Mouse (Mus musculus): ENCODE measurements around the gene Srd5a1.

Gene Srd5a1

GRCm38 (mm10) chr13:69542571-69543352, 68.5 kb downstream of the Srd5a1 start:
- DNase-seq (ENCODE audit: low spot score in 2 of 2): no peak

DNA sequence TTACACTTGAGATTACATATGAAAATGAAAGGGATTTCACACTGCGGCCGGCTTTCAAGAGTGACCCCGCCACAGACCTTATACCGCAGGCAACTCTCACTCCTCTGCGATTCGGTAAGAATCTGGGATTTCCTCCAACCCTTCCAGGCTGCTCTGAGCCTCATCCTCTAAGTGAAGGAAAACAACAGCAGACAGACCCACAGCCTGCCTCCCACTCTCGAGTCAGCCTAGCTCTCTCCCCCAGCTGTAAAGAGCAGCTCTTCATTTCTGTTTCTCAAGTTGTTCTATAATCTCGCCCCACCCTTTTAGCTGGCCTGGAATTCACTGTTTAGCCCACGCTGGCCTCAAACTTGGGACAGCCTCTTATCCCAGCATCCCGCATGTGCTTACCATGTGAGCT, 69.5 kb downstream of the Srd5a1 start:
- DNase-seq (ENCODE audit: low spot score in 2 of 2): peak; percentile 56 to 76

- no peak for DNase-seq (ENCODE audit: low spot score in 2 of 2)
These were observed 70.0 kb downstream of the Srd5a1 start for GRCm38 (mm10) chr13:69541209-69541608.

DNA sequence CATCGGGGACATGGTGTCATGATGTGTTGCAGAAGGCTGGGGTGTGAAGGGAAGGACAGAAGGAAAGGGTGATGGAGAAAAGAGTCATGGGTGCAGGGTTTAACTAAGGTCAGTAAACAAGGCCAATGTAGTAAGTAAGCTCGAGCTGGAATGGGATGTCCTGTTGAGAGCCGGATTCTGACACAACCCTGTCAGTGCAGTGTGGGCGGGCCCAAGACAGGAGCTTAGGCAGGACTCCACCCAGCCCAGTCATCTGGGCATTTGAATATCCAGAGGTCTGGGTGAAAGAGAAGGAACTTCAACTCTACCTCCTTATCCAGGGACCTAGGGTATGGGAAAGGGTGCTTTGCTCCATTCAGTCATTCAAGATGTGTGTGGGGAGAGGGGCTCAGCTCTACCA, 72.9 kb downstream of the Srd5a1 start:
- no peak for DNase-seq (ENCODE audit: low spot score in 2 of 2)

DNA sequence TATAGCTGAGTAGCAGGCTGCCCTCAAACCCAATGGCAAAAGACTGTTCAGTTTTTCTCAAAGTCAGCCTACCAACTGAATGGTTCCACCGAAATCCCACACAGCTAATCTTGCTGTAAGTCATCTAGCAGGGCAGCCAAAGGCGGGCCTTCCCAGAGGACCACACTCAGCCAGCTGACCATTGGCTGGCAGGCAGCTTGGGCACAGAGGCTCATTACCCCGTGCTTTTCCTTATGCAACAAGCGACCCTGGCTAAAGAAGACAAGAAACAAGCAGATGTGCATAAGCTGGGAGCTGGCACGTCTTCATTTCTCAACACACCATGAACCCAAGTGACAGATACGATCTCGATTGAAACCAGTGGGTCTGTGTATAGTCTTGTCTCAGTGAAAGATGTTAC, 73.9 kb downstream of the Srd5a1 start:
- DNase-seq (ENCODE audit: low spot score in 2 of 2): no peak

DNA sequence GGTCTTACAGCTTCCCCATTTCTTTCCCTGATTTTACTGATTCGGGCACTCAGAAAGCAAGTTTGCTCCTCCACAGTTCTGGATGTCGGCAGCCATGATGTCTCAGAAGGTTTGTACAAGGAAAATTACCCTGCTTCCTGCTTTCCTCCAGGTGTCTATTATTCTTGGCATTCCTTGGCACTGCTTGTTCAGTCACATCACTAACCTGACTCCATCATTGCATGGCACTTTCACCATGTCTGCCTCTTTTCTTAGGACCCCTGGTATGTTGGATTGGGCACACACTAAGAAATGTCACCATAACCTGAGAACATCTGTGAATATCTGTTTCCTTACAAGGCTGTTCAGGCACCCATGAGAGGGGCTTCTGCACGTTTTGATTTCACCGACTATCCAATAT, 75.2 kb downstream of the Srd5a1 start:
- no peak for DNase-seq (ENCODE audit: low spot score in 2 of 2)

DNA sequence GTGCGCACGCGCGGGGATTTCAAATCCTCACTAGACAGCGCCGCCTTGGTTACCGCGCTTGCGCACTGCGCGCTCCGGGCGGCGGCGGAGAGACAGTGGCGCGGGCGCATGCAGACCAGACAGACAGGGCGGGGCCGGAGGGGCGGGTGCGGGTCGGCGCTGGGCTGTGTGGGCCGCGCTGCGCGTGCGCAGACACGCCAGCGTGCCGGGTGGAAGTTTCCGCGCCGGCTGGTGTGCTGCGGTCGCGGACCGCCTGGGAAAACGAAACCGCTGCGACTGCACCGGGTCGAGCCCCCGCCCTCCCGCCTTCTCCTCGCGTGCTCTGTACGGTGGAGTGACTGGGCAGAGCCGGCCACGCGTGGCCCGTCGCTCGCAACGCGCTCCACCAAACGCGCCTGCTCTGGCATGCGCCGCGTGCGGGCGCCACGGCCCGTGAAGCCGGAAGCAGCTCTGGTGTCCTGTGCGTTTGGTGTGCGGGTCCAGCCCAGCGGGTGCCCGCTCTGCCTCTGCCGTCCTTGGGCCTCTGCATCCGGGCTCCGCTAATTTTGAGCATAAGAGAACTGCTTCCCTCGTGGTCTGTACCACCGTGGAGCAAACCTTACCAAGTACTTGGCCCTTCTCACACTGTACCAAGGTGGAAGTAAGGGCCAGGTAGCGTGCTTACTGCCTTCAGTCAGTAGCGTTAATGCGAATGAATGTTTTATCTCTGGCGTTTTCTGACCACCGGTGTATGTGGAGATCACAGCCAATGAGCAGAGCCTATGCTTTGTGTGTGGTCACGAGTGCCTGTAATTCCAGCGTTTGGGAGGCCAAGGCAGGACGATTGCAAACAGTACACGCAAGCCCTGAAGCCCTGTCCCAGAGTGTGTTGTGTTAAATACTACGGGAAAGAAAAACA, 76.3 kb downstream of the Srd5a1 start:
- DNase-seq (ENCODE audit: low spot score in 2 of 2): peak; percentile 99

GRCm38 (mm10) chr13:69534334-69534653, 76.9 kb downstream of the Srd5a1 start, which contains the start of gene Tent4a:
TSS of gene Tent4a (minus strand) at chr13:69534617.
- DNase-seq (ENCODE audit: low spot score in 2 of 2): no peak

DNA sequence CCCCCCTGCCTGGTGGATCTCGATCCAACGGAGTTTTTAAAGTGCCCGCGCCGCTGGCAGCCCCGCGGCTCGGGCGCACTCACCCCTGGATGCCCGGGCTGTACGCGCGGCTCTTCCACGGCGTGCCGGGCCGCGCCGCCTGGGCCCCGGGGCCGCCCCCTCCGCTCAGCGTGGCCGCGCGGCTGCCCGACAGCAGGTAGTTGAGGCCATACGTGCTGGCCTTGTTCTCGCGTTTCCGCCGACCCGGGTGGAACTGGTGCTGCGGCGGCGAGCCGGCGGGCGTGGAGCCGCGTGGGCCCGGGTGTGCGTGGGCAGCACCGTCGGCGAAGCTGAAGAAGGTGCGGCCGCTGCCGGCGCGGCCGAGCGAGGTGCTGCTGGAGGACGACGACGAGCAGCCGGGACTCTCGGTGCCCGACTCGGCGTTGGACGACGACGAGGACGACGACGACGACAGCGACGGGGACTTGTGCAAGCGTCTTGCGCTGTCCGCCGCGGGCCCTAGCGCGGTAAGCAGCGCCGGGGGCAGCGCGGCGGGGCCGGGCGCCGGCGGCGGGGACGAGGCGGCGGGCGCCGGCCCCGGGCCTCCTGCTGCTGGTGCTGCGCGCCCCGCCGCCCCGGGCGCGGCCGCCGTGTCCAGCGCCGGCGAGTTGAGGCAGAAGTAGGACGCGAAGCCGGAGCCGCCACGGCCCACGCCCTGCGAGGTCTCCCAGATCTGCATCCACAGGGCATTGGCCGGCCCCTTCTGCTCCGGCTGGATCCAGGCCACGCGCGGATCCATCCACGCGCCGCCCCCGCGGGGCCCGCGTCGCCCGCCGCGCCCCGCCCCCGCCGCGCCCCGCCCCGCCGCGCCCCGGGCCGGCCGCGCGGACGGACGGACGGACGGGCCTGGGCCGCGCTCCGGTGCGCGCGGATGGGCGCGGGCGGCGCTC, 77.6 kb downstream of the Srd5a1 start, which contains the start of gene Nsun2:
Gene Nsun2, plus strand, starts transcription at position 342 of the 929 bp plus-strand sequence.
- DNase-seq (ENCODE audit: low spot score in 2 of 2): peak; percentile 75 to 76

DNA sequence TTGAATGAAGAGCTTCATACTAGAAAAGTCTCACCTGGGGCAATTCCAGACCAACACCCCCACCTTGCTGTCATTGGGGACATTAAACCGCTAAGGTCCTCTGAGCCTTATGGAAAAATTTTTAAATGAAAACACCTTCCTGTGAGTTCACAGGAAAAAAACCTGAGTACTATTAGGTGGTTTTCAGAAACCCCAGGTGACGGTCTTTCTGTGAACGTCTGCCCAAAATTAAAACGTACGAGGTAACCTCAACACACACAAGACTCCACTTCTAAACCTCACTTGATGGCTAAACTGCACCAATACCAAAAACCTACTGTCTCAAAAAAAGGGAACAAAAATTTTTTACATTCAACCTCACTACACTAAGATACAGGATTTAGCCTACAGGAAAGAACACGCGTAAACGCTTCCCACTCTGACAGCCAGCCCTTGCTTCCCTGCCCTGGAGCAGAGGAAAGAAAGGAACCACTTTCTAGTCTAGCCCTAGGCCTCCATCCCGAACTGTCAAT, 78.3 kb downstream of the Srd5a1 start:
- DNase-seq (ENCODE audit: low spot score in 2 of 2): no peak

DNA sequence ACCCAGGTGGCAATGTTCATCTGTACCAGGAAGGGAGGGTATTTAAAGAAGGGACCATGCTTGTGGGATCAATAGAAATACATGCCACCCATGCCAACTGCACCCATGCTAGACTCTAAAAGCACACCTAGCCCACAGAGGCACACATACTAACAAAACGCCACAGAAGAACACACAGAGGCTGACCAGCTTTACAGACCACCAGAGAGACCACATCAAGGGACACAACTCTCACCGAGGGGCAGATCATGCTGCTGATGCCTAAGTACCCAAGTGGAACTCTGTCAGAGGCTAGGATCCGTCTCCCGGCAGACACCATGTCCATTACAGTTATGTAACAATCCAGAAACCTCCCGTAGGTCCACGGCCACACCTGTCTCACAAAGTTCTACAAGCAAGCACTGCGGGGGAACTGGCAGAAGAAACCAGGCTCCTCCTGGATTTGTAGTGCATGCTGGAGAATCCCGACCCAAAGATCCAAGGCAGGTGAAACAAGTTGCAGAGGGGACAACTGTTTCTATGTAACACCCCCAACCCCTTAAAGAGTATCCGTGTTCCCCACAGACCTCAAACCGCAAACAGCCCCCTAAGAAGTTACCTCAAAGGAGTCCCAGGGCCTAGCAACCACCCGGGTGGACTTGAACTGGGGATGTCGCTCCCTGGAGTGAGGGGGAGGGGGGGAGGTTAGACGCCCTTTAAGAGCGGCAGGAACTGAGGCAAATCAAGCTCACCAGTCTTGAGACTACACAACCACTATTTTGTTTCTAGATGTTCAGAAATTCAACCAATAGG, 78.9 kb downstream of the Srd5a1 start:
- no peak for DNase-seq (ENCODE audit: low spot score in 2 of 2)

GRCm38 (mm10) chr13:69531431-69531830, 79.8 kb downstream of the Srd5a1 start:
- DNase-seq (ENCODE audit: low spot score in 2 of 2): no peak

DNA sequence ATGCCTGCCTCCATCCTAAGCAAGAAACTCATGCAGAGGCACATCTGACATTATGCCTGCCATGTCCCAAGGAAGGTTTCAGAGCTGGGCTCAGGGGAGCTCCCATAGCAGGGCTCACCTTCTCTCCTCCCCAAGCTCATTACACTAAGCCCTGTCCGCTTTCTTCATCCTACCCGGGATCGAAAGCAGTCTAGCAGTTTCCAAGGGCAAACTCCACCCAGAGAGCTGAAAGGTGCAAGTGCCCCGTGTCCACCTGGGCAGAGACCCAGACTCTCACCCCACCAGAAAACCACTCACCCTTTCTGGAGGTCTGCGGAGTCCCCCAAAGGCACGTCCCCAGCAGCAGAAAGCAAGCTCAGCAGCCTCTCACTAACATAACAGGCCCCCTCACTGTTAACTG, 80.3 kb downstream of the Srd5a1 start:
- DNase-seq (ENCODE audit: low spot score in 2 of 2): no peak

DNA sequence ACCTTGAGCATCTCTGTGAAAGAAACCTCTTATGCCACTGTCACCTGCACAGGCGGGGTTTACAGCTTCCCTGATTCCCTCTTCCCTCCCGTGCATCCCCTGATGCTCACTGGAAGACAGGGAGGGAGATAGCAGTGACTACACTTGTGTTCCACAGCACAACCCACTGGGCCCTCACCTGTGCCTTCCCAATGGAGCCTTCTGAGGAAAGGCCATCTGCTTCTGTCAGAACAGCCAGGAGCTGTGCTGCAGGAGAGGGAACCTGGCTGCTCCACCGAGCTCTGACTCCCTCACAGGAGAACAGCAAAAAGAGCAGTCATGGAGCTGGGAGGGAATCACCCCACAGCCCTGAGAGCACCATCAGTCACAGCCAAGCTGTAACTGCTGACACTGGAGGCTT, 81.1 kb downstream of the Srd5a1 start:
- no peak for DNase-seq (ENCODE audit: low spot score in 2 of 2)

- DNase-seq (ENCODE audit: low spot score in 2 of 2): no peak
These were observed 82.7 kb downstream of the Srd5a1 start for GRCm38 (mm10) chr13:69528531-69528930.

GRCm38 (mm10) chr13:69525867-69526266, 85.4 kb downstream of the Srd5a1 start:
- DNase-seq (ENCODE audit: low spot score in 2 of 2): no peak

DNA sequence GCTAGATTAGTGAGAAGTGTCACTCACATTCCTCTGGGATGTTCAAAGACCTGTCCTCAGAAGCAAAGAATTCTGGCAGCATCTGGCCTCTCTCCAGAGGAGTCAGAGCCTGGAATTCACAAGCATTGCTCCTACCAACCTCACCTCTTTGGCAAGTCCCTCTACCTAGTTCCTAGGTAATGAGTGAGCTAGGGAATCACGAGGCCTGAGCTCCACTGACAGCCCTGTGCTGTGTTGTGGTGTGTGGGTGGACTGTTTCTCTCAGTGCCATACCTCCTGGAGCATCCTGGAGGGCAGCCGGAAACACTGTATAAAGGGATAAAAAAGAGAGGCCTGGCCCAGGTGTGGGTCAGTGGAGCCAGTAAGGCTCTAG, 87.1 kb downstream of the Srd5a1 start:
- no peak for DNase-seq (ENCODE audit: low spot score in 2 of 2)
